Mouse (Mus musculus): ENCODE results near the gene Tbcel. TPM values are rescaled to one million over a fixed set of nuclear protein-coding genes. Genes with fewer than 3 reads are reported as not detected.

Gene Tbcel
- polyA plus RNA-seq, 1 experiment, result 29.1 TPM

GRCm38 (mm10) chr9:42504559-42504958 lies 3.0 kb downstream of the Tbcel start:
- TF ChIP-seq CTCF (IDR thresholded peaks at IDR 0.05; ENCODE audit: control insufficient read depth, insufficient read depth, low read length), result no peak
- H3K4me3 ChIP-seq (replicated peaks; ENCODE audit: control insufficient read depth, low read depth, low read length), result no peak overlapping the region
- WGBS, result 69% methylated on average over 11 of the region's 11 CpGs

GRCm38 (mm10) chr9:42503709-42504108 lies 3.9 kb downstream of the Tbcel start:
- H3K4me1 ChIP-seq (ENCODE audit: control insufficient read depth, insufficient read depth, low read length), result no peaks in the 10 kb centered on the region
- TF ChIP-seq CTCF (IDR thresholded peaks at IDR 0.05; ENCODE audit: control insufficient read depth, insufficient read depth, low read length), result no peak
- no peak for TF ChIP-seq POLR2A (IDR thresholded peaks at IDR 0.05; ENCODE audit: borderline replicate concordance, control insufficient read depth, low read depth, low read length)
- 83% methylated on average over 4 of the region's 4 CpGs for WGBS
- H3K4me3 ChIP-seq (replicated peaks; ENCODE audit: control insufficient read depth, low read depth, low read length), result no peak overlapping the region
- H3K27ac ChIP-seq (ENCODE audit: control insufficient read depth, insufficient read depth, low read depth, low read length, poor library complexity), result no peak overlapping the region

More at GRCm38 (mm10) chr9:42504559-42504958, 3.0 kb downstream of the Tbcel start:
- no peaks in the 10 kb centered on the region for H3K4me1 ChIP-seq (ENCODE audit: control insufficient read depth, insufficient read depth, low read length)
- H3K27ac ChIP-seq (ENCODE audit: control insufficient read depth, insufficient read depth, low read depth, low read length, poor library complexity), result no peak overlapping the region

- Histone ChIP-seq H3K27ac (ENCODE audit: control insufficient read depth, insufficient read depth, low read depth, low read length, poor library complexity) (no peak overlapping the region), H3K4me1 (ENCODE audit: control insufficient read depth, insufficient read depth, low read length) (no peaks in the 10 kb centered on the region), H3K4me3 (replicated peaks; ENCODE audit: control insufficient read depth, low read depth, low read length) (no peak overlapping the region)
- TF ChIP-seq POLR2A (IDR thresholded peaks at IDR 0.05; ENCODE audit: borderline replicate concordance, control insufficient read depth, low read depth, low read length) (no peak), CTCF (IDR thresholded peaks at IDR 0.05; ENCODE audit: control insufficient read depth, insufficient read depth, low read length) (no peak)
- WGBS, result 67% methylated on average over 2 of the region's 2 CpGs
Observed at GRCm38 (mm10) chr9:42496296-42496695, 11.3 kb downstream of the Tbcel start.

- WGBS, result 84% methylated on average over 9 of the region's 9 CpGs
- Histone ChIP-seq H3K27ac (ENCODE audit: control insufficient read depth, insufficient read depth, low read depth, low read length, poor library complexity) (no peak overlapping the region), H3K4me1 (ENCODE audit: control insufficient read depth, insufficient read depth, low read length) (no peaks in the 10 kb centered on the region), H3K4me3 (replicated peaks; ENCODE audit: control insufficient read depth, low read depth, low read length) (no peak overlapping the region)
- TF ChIP-seq CTCF (IDR thresholded peaks at IDR 0.05; ENCODE audit: control insufficient read depth, insufficient read depth, low read length) (no peak), POLR2A (IDR thresholded peaks at IDR 0.05; ENCODE audit: borderline replicate concordance, control insufficient read depth, low read depth, low read length) (no peak)
Observed at GRCm38 (mm10) chr9:42491780-42492179, 15.8 kb downstream of the Tbcel start.

GRCm38 (mm10) chr9:42490589-42491382 lies 16.8 kb downstream of the Tbcel start:
- no peak overlapping the region for H3K27ac ChIP-seq (ENCODE audit: control insufficient read depth, insufficient read depth, low read depth, low read length, poor library complexity)
- TF ChIP-seq POLR2A (IDR thresholded peaks at IDR 0.05; ENCODE audit: borderline replicate concordance, control insufficient read depth, low read depth, low read length) (no peak), CTCF (IDR thresholded peaks at IDR 0.05; ENCODE audit: control insufficient read depth, insufficient read depth, low read length) (no peak)
- no peak overlapping the region for H3K4me3 ChIP-seq (replicated peaks; ENCODE audit: control insufficient read depth, low read depth, low read length)
- no peaks in the 10 kb centered on the region for H3K4me1 ChIP-seq (ENCODE audit: control insufficient read depth, insufficient read depth, low read length)
- WGBS, result 84% methylated on average over 16 of the region's 16 CpGs

- WGBS, result 82% methylated on average over 1 of the region's 1 CpGs
- TF ChIP-seq POLR2A (IDR thresholded peaks at IDR 0.05; ENCODE audit: borderline replicate concordance, control insufficient read depth, low read depth, low read length) (no peak), CTCF (IDR thresholded peaks at IDR 0.05; ENCODE audit: control insufficient read depth, insufficient read depth, low read length) (no peak)
Observed at GRCm38 (mm10) chr9:42488071-42488470, 19.5 kb downstream of the Tbcel start.

GRCm38 (mm10) chr9:42486913-42487312 lies 20.7 kb downstream of the Tbcel start:
- no peak overlapping the region for H3K4me3 ChIP-seq (replicated peaks; ENCODE audit: control insufficient read depth, low read depth, low read length)
- H3K4me1 ChIP-seq (ENCODE audit: control insufficient read depth, insufficient read depth, low read length), result no peaks in the 10 kb centered on the region
- TF ChIP-seq POLR2A (IDR thresholded peaks at IDR 0.05; ENCODE audit: borderline replicate concordance, control insufficient read depth, low read depth, low read length), result no peak
- TF ChIP-seq CTCF (IDR thresholded peaks at IDR 0.05; ENCODE audit: control insufficient read depth, insufficient read depth, low read length), result no peak
- H3K27ac ChIP-seq (ENCODE audit: control insufficient read depth, insufficient read depth, low read depth, low read length, poor library complexity), result no peak overlapping the region
- 36% methylated on average over 4 of the region's 4 CpGs for WGBS

More at GRCm38 (mm10) chr9:42488071-42488470, 19.5 kb downstream of the Tbcel start:
- H3K4me3 ChIP-seq (replicated peaks; ENCODE audit: control insufficient read depth, low read depth, low read length), result no peak overlapping the region
- H3K27ac ChIP-seq (ENCODE audit: control insufficient read depth, insufficient read depth, low read depth, low read length, poor library complexity), result no peak overlapping the region
- H3K4me1 ChIP-seq (ENCODE audit: control insufficient read depth, insufficient read depth, low read length), result no peaks in the 10 kb centered on the region

GRCm38 (mm10) chr9:42484667-42485066 lies 22.9 kb downstream of the Tbcel start:
- WGBS, result 86% methylated on average over 1 of the region's 1 CpGs
- no peak overlapping the region for H3K27ac ChIP-seq (ENCODE audit: control insufficient read depth, insufficient read depth, low read depth, low read length, poor library complexity)
- H3K4me3 ChIP-seq (replicated peaks; ENCODE audit: control insufficient read depth, low read depth, low read length), result no peak overlapping the region
- TF ChIP-seq CTCF (IDR thresholded peaks at IDR 0.05; ENCODE audit: control insufficient read depth, insufficient read depth, low read length) (no peak), POLR2A (IDR thresholded peaks at IDR 0.05; ENCODE audit: borderline replicate concordance, control insufficient read depth, low read depth, low read length) (no peak)
- no peaks in the 10 kb centered on the region for H3K4me1 ChIP-seq (ENCODE audit: control insufficient read depth, insufficient read depth, low read length)
